Mouse (Mus musculus): ENCODE measurements at regions not wholly inside any gene's neighbourhood (a gene's known extent, or its start where the extent isn't known, plus 50 kb on each side); places are given as distances from the start of the nearest gene placed in this dataset.

- no peak for DNase-seq (ENCODE audit: low spot score)
Measured at GRCm38 (mm10) chr10:56453578-56454069, 76.5 kb downstream of the Gja1 start.

DNA sequence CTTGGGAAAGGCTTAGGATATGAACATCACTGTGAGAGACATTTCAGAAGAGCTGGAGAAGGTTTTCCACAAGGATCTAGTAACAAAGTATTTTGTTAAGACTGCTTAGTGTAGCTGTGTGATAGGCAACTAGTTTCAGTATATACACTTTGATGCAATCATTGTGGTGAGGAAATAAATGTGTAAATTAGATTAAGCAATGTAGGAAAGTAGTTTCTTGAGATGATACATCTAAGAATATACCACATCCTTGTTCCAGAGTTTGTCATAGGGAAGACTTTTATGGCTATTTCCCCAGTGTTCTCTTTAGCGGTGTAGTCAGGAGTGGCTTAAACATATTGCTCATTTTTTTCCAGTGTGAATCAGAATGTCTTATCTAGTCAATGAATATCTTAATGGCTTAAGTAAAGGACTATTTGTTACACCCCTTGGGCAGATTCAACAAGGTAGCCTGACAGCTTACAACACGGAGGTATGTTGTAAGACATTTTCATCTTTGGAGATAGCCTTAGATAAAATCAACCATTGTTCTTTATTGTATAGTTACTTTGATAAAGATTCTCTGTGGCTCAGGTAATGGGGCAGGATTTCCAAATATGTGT is 78.8 kb downstream of the Gja1 start:
- DNase-seq (ENCODE audit: low spot score), result no peak

DNA sequence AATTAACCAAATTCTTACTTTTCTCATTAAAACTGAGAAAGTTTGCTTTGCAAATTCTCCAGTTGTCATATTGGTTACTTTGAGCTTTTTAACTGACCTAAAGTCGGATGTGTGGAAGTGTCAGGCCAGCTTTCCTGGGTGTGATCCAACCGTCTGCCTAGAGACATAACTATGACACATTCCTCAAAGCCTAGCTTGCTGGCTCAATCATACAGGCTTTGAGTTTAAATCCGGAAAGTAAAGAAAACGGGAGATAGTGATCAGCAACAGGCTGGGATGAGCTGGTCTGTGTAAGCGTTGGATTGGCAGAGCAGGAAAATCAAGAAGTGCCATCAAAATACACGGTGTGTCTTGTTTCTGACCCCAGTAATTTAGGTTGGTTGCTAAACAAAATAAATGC is 91.4 kb downstream of the Gja1 start:
- DNase-seq (ENCODE audit: low spot score), result no peak

- DNase-seq (ENCODE audit: low spot score), result peak; percentile 8
Measured at GRCm38 (mm10) chr10:56468993-56469712, 92.0 kb downstream of the Gja1 start.

- DNase-seq (ENCODE audit: low spot score), result no peak
Measured at GRCm38 (mm10) chr10:56469895-56470294, 92.8 kb downstream of the Gja1 start.

DNA sequence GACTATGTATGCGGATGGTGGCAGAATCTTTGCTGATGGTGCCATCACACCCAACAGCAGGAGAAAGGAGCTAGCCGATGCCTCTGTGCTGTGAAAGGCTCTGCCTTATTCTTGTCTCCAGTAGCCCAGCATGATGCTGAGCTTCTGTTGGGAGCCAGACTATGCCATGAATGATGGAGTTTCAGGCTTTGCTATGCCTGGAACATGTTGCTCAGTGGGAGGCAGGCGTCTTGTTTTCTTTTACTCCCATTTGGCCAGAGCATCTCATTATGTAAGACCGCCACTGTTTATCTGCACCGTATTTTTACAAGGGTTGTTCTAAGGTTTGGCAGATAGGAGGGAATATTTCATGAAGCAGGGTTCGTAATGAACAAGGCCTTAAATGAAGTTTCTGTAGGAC is 97.8 kb downstream of the Gja1 start:
- no peak for DNase-seq (ENCODE audit: low spot score)

GRCm38 (mm10) chr10:56482156-56482716 is 105.1 kb downstream of the Gja1 start:
- DNase-seq (ENCODE audit: low spot score), result no peak

DNA sequence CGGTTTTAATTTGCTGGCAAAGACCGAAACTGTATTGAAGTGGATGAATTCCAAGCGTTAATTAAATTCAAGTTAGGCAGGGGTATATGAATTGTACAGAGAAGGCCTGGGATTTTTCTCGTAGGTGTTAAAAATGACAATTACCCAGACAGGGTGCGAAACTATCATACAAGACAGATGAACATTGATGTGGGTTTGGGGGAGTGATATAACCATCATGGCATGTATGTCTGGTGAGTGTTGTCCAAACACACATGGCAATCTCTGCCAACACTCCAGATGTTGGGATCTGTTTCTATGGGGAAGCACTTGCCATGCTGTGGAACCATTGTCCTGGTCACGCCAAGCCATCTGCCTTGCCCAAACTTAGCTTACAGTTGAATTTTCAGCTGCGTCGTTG is 107.8 kb downstream of the Gja1 start:
- no peak for DNase-seq (ENCODE audit: low spot score)

DNA sequence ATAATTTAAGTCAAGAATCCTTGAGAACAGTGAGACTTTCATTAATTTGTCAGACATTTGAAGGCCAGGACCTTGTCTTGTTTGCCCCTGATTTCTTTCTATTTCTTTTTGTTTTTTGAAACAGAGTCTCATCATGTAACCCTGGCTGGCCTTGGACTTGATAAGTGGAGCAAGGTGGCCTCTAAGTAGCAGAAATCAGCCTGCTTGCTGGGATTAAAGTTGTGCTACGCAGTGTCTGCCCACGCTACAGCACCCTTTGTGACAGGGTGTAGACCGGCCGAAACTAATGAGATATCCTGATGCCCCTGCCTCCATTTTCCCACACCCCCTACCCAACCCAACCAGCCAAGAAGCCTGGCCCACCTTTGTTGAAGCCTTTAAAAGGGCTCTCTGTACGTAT is 108.6 kb downstream of the Gja1 start:
- no peak for DNase-seq (ENCODE audit: low spot score)

- DNase-seq (ENCODE audit: low spot score), result no peak
Measured at GRCm38 (mm10) chr10:56486584-56486983, 109.5 kb downstream of the Gja1 start.

DNA sequence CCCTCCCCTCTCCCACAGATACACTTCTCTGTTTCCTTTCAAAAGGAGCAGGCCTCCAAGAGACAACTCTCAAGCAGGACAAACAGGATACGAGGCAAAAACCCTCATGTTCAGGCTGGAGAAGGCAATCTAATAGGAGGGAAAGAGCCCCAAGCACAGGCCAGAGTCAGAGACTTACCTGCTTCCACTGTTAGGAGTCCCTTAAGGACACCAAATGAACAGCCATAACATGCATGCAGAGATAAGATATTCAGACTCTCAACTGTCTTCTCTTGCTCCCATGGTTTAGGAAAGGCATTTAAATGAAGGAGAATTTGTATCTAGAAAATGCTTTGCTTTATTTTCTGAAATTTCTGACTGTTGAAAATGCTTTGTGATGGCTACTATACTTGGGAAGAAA is 116.3 kb downstream of the Gja1 start:
- no peak for DNase-seq (ENCODE audit: low spot score)

DNA sequence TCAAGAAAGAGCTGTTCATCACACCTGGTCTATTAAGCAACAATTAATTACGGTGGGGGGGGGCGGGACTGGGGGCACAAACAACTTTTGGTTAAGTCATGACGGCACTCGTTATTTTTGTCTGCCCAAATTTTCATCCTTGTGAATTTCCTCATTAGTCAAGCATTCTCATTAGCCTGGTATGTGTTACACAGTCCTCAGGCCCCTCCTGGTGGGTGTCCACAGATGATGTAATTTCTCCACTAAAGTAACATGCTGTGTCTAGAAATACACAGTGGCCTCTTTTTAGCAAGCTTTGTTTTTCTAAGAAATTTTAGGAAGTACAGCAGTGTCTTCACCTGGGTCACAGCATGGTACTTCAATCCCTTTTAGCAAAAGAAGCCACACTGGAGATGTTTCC is 118.2 kb downstream of the Gja1 start:
- DNase-seq (ENCODE audit: low spot score), result no peak

DNA sequence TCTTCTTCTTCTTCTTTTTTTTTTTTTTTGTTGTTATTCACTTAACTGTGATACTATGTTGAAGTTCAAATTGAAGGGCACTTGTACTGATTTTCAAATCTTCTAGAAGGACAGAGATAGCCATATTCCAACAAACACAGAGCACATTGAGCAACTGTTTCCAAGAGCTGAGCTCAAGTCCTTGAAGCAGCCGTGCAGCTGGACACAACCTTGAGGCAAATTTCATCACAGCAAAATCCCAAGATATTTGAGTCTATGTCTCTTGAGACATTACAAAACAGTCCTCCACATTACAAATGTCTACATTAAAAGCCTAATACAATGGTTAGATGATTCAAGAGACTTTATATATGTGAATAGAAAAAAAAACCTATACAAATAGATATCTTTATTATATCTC is 141.9 kb downstream of the Gja1 start:
- DNase-seq (ENCODE audit: low spot score), result no peak

DNA sequence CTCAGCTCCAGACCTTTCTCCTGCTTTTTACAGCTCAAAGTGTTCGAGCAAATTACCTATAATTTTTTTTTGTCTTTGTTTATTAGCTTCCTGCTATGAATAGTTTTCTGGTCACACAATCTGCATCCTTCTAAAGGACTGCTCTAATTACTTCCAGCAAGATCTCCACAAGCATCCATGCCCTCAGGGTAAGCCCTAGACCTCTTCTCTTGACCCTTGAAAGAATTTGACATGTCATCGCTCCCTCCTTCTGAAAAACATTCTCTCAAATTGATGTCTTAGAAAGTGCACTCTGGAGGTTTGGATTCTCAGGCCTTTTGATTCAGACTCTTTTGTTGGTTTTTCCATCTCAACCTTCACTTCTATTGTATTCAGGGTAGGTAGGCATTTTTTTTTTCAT is 148.7 kb downstream of the Gja1 start:
- no peak for DNase-seq (ENCODE audit: low spot score)

DNA sequence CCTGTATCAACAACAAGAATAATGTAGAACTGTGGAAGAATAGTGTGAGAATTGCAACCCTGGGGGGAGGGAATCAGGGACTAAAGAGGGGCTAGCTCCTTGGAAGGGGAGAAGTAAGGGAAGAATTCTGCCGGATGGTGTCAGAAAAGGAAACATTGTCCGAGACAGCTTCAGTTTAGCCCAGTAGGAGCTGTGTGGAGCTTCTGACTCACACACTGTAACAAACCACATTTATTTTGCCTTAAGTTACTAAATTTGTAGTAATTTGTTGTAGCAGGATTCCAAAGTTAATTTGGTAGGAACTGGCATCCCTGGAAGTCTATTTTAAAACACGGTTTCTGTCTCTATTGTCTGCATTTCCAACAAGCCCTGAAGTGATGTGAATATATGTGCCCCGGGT is 160.0 kb downstream of the Gja1 start:
- DNase-seq (ENCODE audit: low spot score), result no peak

DNA sequence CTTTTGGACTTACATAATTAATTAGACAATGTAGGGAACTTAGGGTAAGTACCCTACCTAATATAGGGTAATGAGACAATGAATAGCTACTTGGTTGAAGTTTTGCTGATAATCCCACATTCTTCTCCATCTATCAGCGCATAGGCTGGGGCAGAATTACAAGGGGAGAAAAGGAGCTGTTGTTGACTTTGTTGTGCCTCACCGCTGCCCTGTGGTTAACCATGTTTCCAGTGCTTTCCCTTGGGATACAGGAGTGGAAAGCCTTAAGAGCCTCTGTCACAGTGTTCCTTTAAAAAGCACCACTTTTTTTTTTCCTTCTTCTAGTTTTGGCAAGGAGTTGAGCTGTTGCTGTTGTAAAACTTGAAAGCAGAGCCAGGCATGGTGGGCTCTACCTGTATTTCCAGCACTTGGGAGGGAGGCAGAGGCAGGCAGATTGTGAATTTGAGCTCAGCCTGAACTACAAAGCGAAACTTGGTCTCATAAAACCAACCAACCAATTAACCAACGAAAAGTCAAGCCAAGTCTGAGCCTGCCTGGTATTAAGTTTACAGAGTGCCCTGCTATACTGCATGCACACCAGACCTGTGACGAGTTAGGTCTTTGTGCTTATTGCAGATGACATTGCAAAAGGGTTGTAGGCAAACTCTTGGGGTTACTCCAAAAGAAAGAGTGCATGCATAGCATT is 162.8 kb downstream of the Gja1 start:
- DNase-seq (ENCODE audit: low spot score), result no peak

DNA sequence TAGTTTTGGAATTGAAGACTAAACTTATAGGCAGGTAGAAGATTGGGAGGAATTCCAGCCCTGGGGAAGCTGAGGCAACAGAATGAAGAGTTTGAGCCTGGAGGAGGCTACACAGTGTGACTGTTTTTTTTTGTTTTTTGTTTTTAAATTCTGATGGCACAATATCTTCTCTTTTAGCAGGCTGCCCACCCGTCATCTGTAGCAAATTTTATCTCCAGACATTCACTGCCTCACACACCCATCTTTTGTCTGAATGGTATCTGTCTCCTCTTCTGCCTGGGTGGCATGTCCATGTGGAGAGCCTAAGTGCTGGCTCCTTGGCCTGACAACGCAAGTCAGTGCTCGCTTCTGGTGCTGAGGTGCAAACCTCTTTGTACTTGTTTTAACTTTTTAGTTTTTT is 165.0 kb downstream of the Gja1 start:
- no peak for DNase-seq (ENCODE audit: low spot score)

DNA sequence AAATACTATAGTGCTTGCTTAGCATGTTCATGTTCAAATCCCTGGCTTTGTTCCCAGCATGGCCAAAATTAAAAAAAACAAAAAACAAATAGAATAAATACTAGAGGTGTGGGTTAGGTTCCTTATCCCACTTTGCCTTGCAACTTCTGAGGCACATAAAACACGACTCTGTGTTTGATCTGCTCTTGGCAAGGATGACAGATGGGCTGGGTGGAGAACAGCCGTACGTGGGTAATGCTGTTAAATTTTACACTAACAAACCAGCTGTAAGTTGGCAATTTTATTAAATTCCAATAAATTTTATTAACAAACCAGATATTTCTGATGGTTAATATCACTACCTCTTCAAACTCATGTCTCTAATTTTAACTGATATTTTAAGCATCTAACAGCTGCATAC is 168.9 kb downstream of the Gja1 start:
- DNase-seq (ENCODE audit: low spot score), result no peak

DNA sequence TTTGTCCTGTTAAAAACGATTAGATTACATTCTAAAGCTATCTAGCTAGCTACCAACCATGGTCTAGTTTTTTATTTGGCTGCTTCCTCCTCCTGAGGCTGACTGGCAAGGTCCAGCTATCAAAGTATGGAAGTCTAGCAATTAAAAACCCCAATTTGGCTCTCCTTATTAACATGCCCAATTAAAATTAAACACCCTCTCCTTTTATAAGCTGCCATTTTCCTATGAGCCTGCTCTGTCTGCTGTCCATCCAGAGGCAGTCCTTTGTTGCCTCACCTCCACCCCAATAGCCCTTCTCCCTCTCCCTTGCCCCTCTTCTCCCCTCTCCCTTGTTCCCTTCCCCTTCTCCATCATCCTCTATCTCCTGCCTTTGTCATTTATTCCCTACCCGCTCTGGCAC is 169.7 kb downstream of the Gja1 start:
- DNase-seq (ENCODE audit: low spot score), result no peak

GRCm38 (mm10) chr10:56547825-56548224 is 170.7 kb downstream of the Gja1 start:
- DNase-seq (ENCODE audit: low spot score), result no peak

DNA sequence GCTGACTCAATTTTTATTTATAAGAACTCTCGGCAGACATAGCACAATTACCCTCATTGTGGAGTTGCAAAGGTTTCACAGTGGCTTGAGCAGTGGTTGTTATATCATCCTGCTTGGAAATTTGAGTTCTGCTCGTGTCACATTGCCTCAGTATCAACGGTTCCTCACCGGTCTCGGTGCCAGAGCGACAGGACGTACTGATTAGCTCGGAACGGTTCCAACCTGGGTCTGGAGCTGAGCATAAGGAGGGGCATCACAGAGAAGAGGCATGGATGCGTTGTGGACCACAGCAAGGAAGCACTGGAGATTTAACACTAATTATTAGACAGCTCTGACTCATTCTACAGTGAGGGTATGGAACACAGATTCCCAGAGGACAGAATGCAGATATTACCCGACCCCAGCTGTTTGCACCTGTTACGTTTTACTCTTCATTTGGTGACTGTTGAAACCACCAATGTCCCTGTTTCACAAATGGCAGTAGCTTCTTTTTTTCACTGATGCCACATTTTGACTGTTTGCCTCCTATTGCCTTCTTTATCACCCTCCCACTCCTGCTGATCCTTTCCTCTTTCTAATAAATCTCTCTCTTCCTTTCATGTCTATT is 189.8 kb downstream of the Gja1 start:
- no peak for DNase-seq (ENCODE audit: low spot score)

GRCm38 (mm10) chr10:56582065-56582464 is 204.9 kb downstream of the Gja1 start:
- DNase-seq (ENCODE audit: low spot score), result no peak

GRCm38 (mm10) chr10:56587205-56587604 is 210.1 kb downstream of the Gja1 start:
- DNase-seq (ENCODE audit: low spot score), result no peak

All from retina, embryonic 14.5 days (tissue).